In the genomic region with DNA sequence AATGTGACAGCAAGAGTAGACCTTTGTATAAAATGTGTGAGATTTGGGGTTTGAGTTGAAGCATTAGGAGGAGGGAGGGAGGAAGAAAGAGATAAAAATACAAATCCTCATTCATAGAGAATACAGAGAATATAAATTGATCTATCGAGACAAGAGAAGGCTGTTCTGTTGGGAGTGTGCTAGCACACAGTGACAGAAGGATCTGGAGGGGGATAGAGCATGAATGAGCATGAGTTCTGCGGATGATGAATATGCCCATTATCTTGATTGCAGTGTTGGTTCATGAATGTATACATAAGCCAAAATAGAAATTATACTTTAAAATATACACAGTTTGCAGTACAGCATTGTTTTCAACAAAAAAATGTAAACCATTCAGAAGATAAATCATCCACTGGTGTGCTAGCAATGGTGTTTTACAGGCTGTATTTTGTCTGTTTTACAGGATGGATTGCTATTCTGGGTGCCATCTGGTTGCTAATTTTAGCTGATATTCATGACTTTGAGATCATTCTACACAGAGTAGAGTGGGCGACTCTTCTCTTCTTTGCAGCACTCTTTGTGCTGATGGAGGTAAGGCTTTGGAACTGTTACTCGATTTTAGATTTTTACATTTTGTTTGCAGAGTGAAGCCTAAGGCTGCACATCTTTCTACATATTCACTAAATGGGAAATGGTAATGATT, we compare ENCODE assay signal across 23 mouse cellular contexts.
DNase-seq lines count a peak whose midpoint lies in the region; ATAC-seq and TF ChIP-seq lines count a peak whose summit lies in the region.
"Had no signal": no experiment of that assay in that cellular context is flagged by ENCODE, and none has a peak within 500 bp of the region (broad histone marks: within the 10 kb centered on the region; RNA-seq: fewer than 3 reads in every experiment).

No protein-coding gene starts in this region.

- WGBS in forebrain, postnatal 0 days, result 60% methylated on average over 4 of the region's 4 CpGs
- 78% methylated on average over 4 of the region's 4 CpGs for WGBS in forebrain, embryonic 15.5 days
- WGBS in neural tube, embryonic 15.5 days, result 80% methylated on average over 4 of the region's 4 CpGs
- WGBS in heart, embryonic 10.5 days, result 81% methylated on average over 4 of the region's 4 CpGs

- H3K9me3 ChIP-seq in forebrain, postnatal 0 days (ENCODE audit: low read length), result no peaks in the 10 kb centered on the region
- H3K9me3 ChIP-seq in forebrain, embryonic 15.5 days, result no peaks in the 10 kb centered on the region
- H3K9me3 ChIP-seq in neural tube, embryonic 15.5 days (replicated peaks), result no peaks in the 10 kb centered on the region
- no peaks in the 10 kb centered on the region for H3K9me3 ChIP-seq in heart, embryonic 10.5 days
- H3K9me3 ChIP-seq: embryonic facial prominence, embryonic 15.5 days; hindbrain, embryonic 13.5 days; midbrain, embryonic 13.5 days had no signal

- peak; percentile 57 for DNase-seq in forebrain, postnatal 0 days
- no peak for DNase-seq in neural tube, embryonic 10.5 days (ENCODE audit: extremely low spot score, low spot score)
- peak; percentile 4 to 36 for DNase-seq in layer of hippocampus, adult 8-10 months (ENCODE audit: low spot score in 2 of 2)
- DNase-seq in telencephalon, adult 2 months (ENCODE audit: low read depth, low spot score), result peak; percentile 88
- DNase-seq in heart, embryonic 10.5 days (ENCODE audit: low spot score), result no peak
- DNase-seq: adrenal gland, adult 8-10 months; cerebellum, adult 11-12 months; cerebellum, postnatal 25 days; embryo, embryonic 11 days; heart, postnatal 10 days; kidney, adult 9 months; kidney, postnatal 25 days; liver; lung, postnatal 10 days; thymus, postnatal 14 days had no signal

- no peaks in the 10 kb centered on the region for H3K4me1 ChIP-seq in forebrain, postnatal 0 days (ENCODE audit: insufficient read depth)
- no peaks in the 10 kb centered on the region for H3K4me1 ChIP-seq in forebrain, embryonic 15.5 days
- H3K4me1 ChIP-seq in neural tube, embryonic 15.5 days, result no peaks in the 10 kb centered on the region
- H3K4me1 ChIP-seq in heart, embryonic 10.5 days, result no peaks in the 10 kb centered on the region
- H3K4me1 ChIP-seq: embryonic facial prominence, embryonic 15.5 days; hindbrain, embryonic 13.5 days; midbrain, embryonic 13.5 days had no signal

- H3K4me3 ChIP-seq in forebrain, postnatal 0 days (ENCODE audit: low read depth, low read length), result no peak overlapping the region
- H3K4me3 ChIP-seq in forebrain, embryonic 15.5 days, result no peak overlapping the region
- no peak overlapping the region for H3K4me3 ChIP-seq in neural tube, embryonic 15.5 days (replicated peaks)
- no peak overlapping the region for H3K4me3 ChIP-seq in heart, embryonic 10.5 days
- H3K4me3 ChIP-seq: embryonic facial prominence, embryonic 15.5 days; hindbrain, embryonic 13.5 days; midbrain, embryonic 13.5 days had no signal

- no peak overlapping the region for H3K9ac ChIP-seq in forebrain, postnatal 0 days
- no peak overlapping the region for H3K9ac ChIP-seq in forebrain, embryonic 15.5 days (replicated peaks)
- no peak overlapping the region for H3K9ac ChIP-seq in neural tube, embryonic 15.5 days (replicated peaks)
- H3K9ac ChIP-seq: embryonic facial prominence, embryonic 15.5 days; hindbrain, embryonic 13.5 days; midbrain, embryonic 13.5 days had no signal

- H3K27ac ChIP-seq in forebrain, postnatal 0 days (ENCODE audit: low read depth, low read length), result peak overlapping the region; percentile 35; the same call in 1 of the 2 replicates
- no peak overlapping the region for H3K27ac ChIP-seq in forebrain, embryonic 15.5 days (replicated peaks)
- no peak overlapping the region for H3K27ac ChIP-seq in neural tube, embryonic 15.5 days (replicated peaks)
- no peak overlapping the region for H3K27ac ChIP-seq in heart, embryonic 10.5 days
- H3K27ac ChIP-seq: embryonic facial prominence, embryonic 15.5 days; hindbrain, embryonic 13.5 days; midbrain, embryonic 13.5 days had no signal

- H3K4me2 ChIP-seq in forebrain, postnatal 0 days (ENCODE audit: low read depth), result no peak overlapping the region
- H3K4me2 ChIP-seq in forebrain, embryonic 15.5 days (replicated peaks), result no peak overlapping the region
- H3K4me2 ChIP-seq in neural tube, embryonic 15.5 days, result no peak overlapping the region
- H3K4me2 ChIP-seq: embryonic facial prominence, embryonic 15.5 days; heart, embryonic 11.5 days; hindbrain, embryonic 13.5 days; midbrain, embryonic 13.5 days had no signal

- no peak for TF ChIP-seq CTCF in forebrain, postnatal 0 days (IDR thresholded peaks at IDR 0.05; ENCODE audit: low read depth)

- no peaks in the 10 kb centered on the region for H3K27me3 ChIP-seq in forebrain, postnatal 0 days (ENCODE audit: insufficient read depth, low read length)
- no peaks in the 10 kb centered on the region for H3K27me3 ChIP-seq in forebrain, embryonic 15.5 days
- H3K27me3 ChIP-seq in neural tube, embryonic 15.5 days (replicated peaks), result no peaks in the 10 kb centered on the region
- H3K27me3 ChIP-seq in heart, embryonic 10.5 days (ENCODE audit: insufficient read depth, poor library complexity, severe bottlenecking), result no peaks in the 10 kb centered on the region
- H3K27me3 ChIP-seq: embryonic facial prominence, embryonic 15.5 days; hindbrain, embryonic 13.5 days; midbrain, embryonic 13.5 days; Patski had no signal

- no peaks in the 10 kb centered on the region for H3K36me3 ChIP-seq in forebrain, postnatal 0 days (ENCODE audit: insufficient read depth)
- no peaks in the 10 kb centered on the region for H3K36me3 ChIP-seq in forebrain, embryonic 15.5 days
- H3K36me3 ChIP-seq in neural tube, embryonic 15.5 days, result no peaks in the 10 kb centered on the region
- no peaks in the 10 kb centered on the region for H3K36me3 ChIP-seq in heart, embryonic 10.5 days
- H3K36me3 ChIP-seq: embryonic facial prominence, embryonic 15.5 days; hindbrain, embryonic 13.5 days; midbrain, embryonic 13.5 days had no signal

- ATAC-seq in forebrain, postnatal 0 days, result peak; percentile 90
- no peak for ATAC-seq in forebrain, embryonic 15.5 days (replicated peaks)
- 0 out of 2 replicates have a peak, but pooled peaks have one; percentile 31 for ATAC-seq in neural tube, embryonic 15.5 days (ENCODE audit: low FRiP score)
- ATAC-seq: CD4-positive, CD25-positive, alpha-beta regulatory T cell, adult 4 months; midbrain, embryonic 13.5 days; Patski had no signal

Comparison
In these comparisons a context has a peak if more than half of its experiments do, and no peak if none do; other contexts are left out.
1. DNase-seq: peak in forebrain, postnatal 0 days (single experiment), layer of hippocampus, adult 8-10 months (2 of 2) and telencephalon, adult 2 months (single experiment); none in neural tube, embryonic 10.5 days (single experiment) and heart, embryonic 10.5 days (single experiment).